Mouse (Mus musculus) midbrain, postnatal 0 days (tissue): ENCODE data around the gene 2810006K23Rik. TPM values are rescaled to one million over a fixed set of nuclear protein-coding genes. Genes with fewer than 3 reads are reported as not detected.

Experiments
- ATAC-seq: fragments of 200-750 bp; cut with Nextera tagmentation; 2 replicates; pipeline ENCODE4 v1.8.0; 2017; ENCODE audit warnings: moderate number of reproducible peaks, mild to moderate bottlenecking, moderate TSS enrichment, moderate library complexity; ENCODE audit not compliant: low FRiP score
- DNase-seq: peaks from one replicate; pipeline ENCODE4 v3.0.0-alpha.2; 2015; ENCODE audit warnings: low spot score
- H3K27ac ChIP-seq: fragments of 300-500 bp; sonication (generic); 2 replicates; pipeline ENCODE4 v1.5.1; 2014; ENCODE audit warnings: low read depth, mild to moderate bottlenecking, low read length, mixed read lengths
- H3K27me3 ChIP-seq: fragments of 300-500 bp; sonication (generic); 2 replicates; pipeline ENCODE4 v1.6.1; 2014; ENCODE audit warnings: low read length, control low read depth, mixed read lengths; ENCODE audit not compliant: insufficient read depth
- H3K36me3 ChIP-seq: fragments of 300-500 bp; sonication (generic); 2 replicates; pipeline ENCODE4 v1.6.1; 2014; ENCODE audit warnings: low read length, control low read depth, mixed read lengths; ENCODE audit not compliant: insufficient read depth
- H3K4me1 ChIP-seq: fragments of 300-500 bp; sonication (generic); 2 replicates; pipeline ENCODE4 v1.6.1; 2014; ENCODE audit warnings: mild to moderate bottlenecking, control low read depth, antibody characterized with exemption, low read length, mixed read lengths; ENCODE audit not compliant: insufficient read depth
- H3K4me2 ChIP-seq: fragments of 300-500 bp; sonication (generic); 2 replicates; pipeline ENCODE4 v1.6.1; 2014; ENCODE audit warnings: low read depth, mild to moderate bottlenecking, low read length, mixed read lengths; ENCODE audit not compliant: poor library complexity, severe bottlenecking
- H3K4me3 ChIP-seq: fragments of 300-500 bp; sonication (generic); 2 replicates; pipeline ENCODE4 v1.5.1; 2014; ENCODE audit warnings: low read depth, mild to moderate bottlenecking, low read length, moderate library complexity
- H3K9ac ChIP-seq: fragments of 300-500 bp; sonication (generic); replicated peaks from 2 replicates; pipeline ENCODE4 v1.6.1; 2014; ENCODE audit warnings: mild to moderate bottlenecking, low read length, moderate library complexity, mixed read lengths; ENCODE audit not compliant: poor library complexity, severe bottlenecking
- H3K9me3 ChIP-seq: fragments of 300-500 bp; sonication (generic); 2 replicates; pipeline ENCODE4 v1.6.1; 2016; ENCODE audit warnings: low read length, control low read depth
- CTCF ChIP-seq: IDR thresholded peaks from 2 replicates; pipeline ENCODE4 v1.5.1; 2016; ENCODE audit warnings: antibody characterized with exemption, mild to moderate bottlenecking
- WGBS: fragments of 180-500 bp; shearing (Covaris S2); extraction: QIAGEN DNeasy Blood & Tissue Kit; methylation state at CpG from one replicate; pipeline ENCODE4 v1.1.7; 2014; 5-methylcytosine and 5-hydroxymethylcytosine counted together
- polyA plus RNA-seq: library from polyadenylated mRNA; unstranded; fragments of >200 nt; fragmentation: Nextera tagmentation; extraction: Ambion mirVana; gene quantifications from 2 replicates; pipeline ENCODE4 v1.2.1, GENCODE M21; 2015
- total RNA-seq: library from RNA; depleted of rRNA; stranded (reverse); fragments of >200 nt; gene quantifications from 2 replicates; pipeline ENCODE4 v1.2.3, GENCODE M21; 2014

The 2810006K23Rik gene
- total and polyA plus RNA-seq, 2 experiments from 2014 or later: 7.8 to 9.0 TPM

GRCm38 (mm10) chr5:124353011-124353725 is 25.3 kb downstream of the 2810006K23Rik start:
- under 1% methylated on average over 19 of the region's 32 CpGs for WGBS
- no peaks in the 10 kb centered on the region for H3K9me3 ChIP-seq
- peaks cover 11% of the 10 kb centered on the region; the same call in 1 of the 2 replicates for H3K36me3 ChIP-seq
- H3K9ac ChIP-seq: peak overlapping the region; percentile 79
- ATAC-seq (no peak), DNase-seq (peak; percentile 35)
- peak overlapping the region; percentile 89 for H3K4me2 ChIP-seq
- TF ChIP-seq CTCF: no peak
- H3K27me3 ChIP-seq: no peaks in the 10 kb centered on the region
- H3K4me1 ChIP-seq: peaks cover 11% of the 10 kb centered on the region
- H3K4me3 ChIP-seq: peak overlapping the region; percentile 86
- peak overlapping the region; percentile 94 for H3K27ac ChIP-seq

- DNase-seq (peak; percentile 56), ATAC-seq (no peak)
- no peaks in the 10 kb centered on the region for H3K27me3 ChIP-seq
- H3K27ac ChIP-seq: peak overlapping the region; percentile 94
- H3K9ac ChIP-seq: peak overlapping the region; percentile 79
- peak overlapping the region; percentile 89 for H3K4me2 ChIP-seq
- peak; percentile 59 for TF ChIP-seq CTCF
- H3K4me3 ChIP-seq: peak overlapping the region; percentile 86
- under 1% methylated on average over 36 of the region's 132 CpGs for WGBS
- 0 out of 2 replicates have a peak, but pooled peaks cover 4% of the 10 kb centered on the region for H3K36me3 ChIP-seq
- H3K9me3 ChIP-seq: no peaks in the 10 kb centered on the region
- H3K4me1 ChIP-seq: peaks cover 11% of the 10 kb centered on the region
Observed at GRCm38 (mm10) chr5:124353726-124354547, 26.0 kb downstream of the 2810006K23Rik start.

GRCm38 (mm10) chr5:124354574-124355424 is 26.9 kb downstream of the 2810006K23Rik start:
- DNase-seq: peak; percentile 48
- under 1% methylated on average over 28 of the region's 60 CpGs for WGBS
- ATAC-seq: no peak

GRCm38 (mm10) chr5:124355425-124355959 is 27.6 kb downstream of the 2810006K23Rik start:
- H3K36me3 ChIP-seq: no peaks in the 10 kb centered on the region
- H3K9ac ChIP-seq: no peak overlapping the region
- ATAC-seq (no peak), DNase-seq (no peak)
- peak overlapping the region; percentile 86 for H3K4me3 ChIP-seq
- TF ChIP-seq CTCF: no peak
- H3K9me3 ChIP-seq: no peaks in the 10 kb centered on the region
- peak overlapping the region; percentile 60 for H3K4me2 ChIP-seq
- no peak overlapping the region for H3K27ac ChIP-seq
- 2% methylated on average over 12 of the region's 12 CpGs for WGBS
- H3K4me1 ChIP-seq: peaks cover 11% of the 10 kb centered on the region
- H3K27me3 ChIP-seq: no peaks in the 10 kb centered on the region

More at GRCm38 (mm10) chr5:124354574-124355424, 26.9 kb downstream of the 2810006K23Rik start:
- Histone ChIP-seq H3K27me3 (no peaks in the 10 kb centered on the region), H3K4me1 (peaks cover 11% of the 10 kb centered on the region), H3K27ac (peak overlapping the region; percentile 51; the same call in 1 of the 2 replicates), H3K4me3 (peak overlapping the region; percentile 86), H3K4me2 (peak overlapping the region; percentile 60), H3K9ac (peak overlapping the region; percentile 48; the same call in 1 of the 2 replicates), H3K9me3 (no peaks in the 10 kb centered on the region), H3K36me3 (no peaks in the 10 kb centered on the region)
- TF ChIP-seq CTCF: no peak

- peak; percentile 33; the same call in 1 of the 2 replicates for TF ChIP-seq CTCF
- WGBS: 43% methylated on average over 3 of the region's 3 CpGs
- no peaks in the 10 kb centered on the region for H3K27me3 ChIP-seq
- no peak overlapping the region for H3K4me2 ChIP-seq
- H3K9ac ChIP-seq: no peak overlapping the region
- ATAC-seq: no peak
- H3K9me3 ChIP-seq: no peaks in the 10 kb centered on the region
- no peak overlapping the region for H3K4me3 ChIP-seq
- H3K4me1 ChIP-seq: peaks cover under 1% of the 10 kb centered on the region; the same call in 1 of the 2 replicates
- no peaks in the 10 kb centered on the region for H3K36me3 ChIP-seq
- H3K27ac ChIP-seq: no peak overlapping the region
- no peak for DNase-seq
Observed at GRCm38 (mm10) chr5:124356695-124357094, 28.8 kb downstream of the 2810006K23Rik start.
